Mouse (Mus musculus): ENCODE data around the gene Mup21. TPM values are rescaled to one million over a fixed set of nuclear protein-coding genes. Genes with fewer than 3 reads are reported as not detected.
"Not testable (repeated sequence)": the region's sequence is repeated elsewhere in the genome, so short reads cannot be mapped to it uniquely, and the experiment has no call there.

Gene Mup21
- not detected in 2 replicates for polyA plus RNA-seq (2016; fragmentation: Nextera tagmentation; extraction: Ambion mirVana)

GRCm38 (mm10) chr4:62150811-62151210, at the start of gene Mup21:
Gene Mup21 (minus strand): TSS chr4:62150863.
- Histone ChIP-seq H3K4me3 (no peak within 1 kb of the TSS), H3K4me1 (no peaks in the 10 kb centered on the region), H3K9me3 (0 out of 2 replicates have a peak, but pooled peaks cover 3% of the 10 kb centered on the region), H3K27me3 (replicated peaks; ENCODE audit: low read depth, poor library complexity, severe bottlenecking) (no peaks in the 10 kb centered on the region), H3K36me3 (replicated peaks) (no peaks in the 10 kb centered on the region), H3K27ac (replicated peaks) (no peak within 1 kb of the TSS)
- 83% methylated on average over 2 of the region's 2 CpGs for WGBS
- no peak for DNase-seq (ENCODE audit: low spot score)

GRCm38 (mm10) chr4:62199923-62200529, 49.4 kb upstream of the Mup21 start:
- no peaks in the 10 kb centered on the region for H3K27me3 ChIP-seq (replicated peaks; ENCODE audit: low read depth, poor library complexity, severe bottlenecking)
- no peak overlapping the region for H3K4me3 ChIP-seq
- H3K9me3 ChIP-seq, result peaks cover 18% of the 10 kb centered on the region
- no peaks in the 10 kb centered on the region for H3K4me1 ChIP-seq
- 96% methylated on average over 7 of the region's 7 CpGs for WGBS
- DNase-seq (ENCODE audit: low spot score), result no peak
- H3K27ac ChIP-seq (replicated peaks), result no peak overlapping the region
- peaks cover 100% of the 10 kb centered on the region for H3K36me3 ChIP-seq (replicated peaks)

GRCm38 (mm10) chr4:62188778-62189177, 38.1 kb upstream of the Mup21 start:
- Histone ChIP-seq H3K36me3 (replicated peaks) (peaks cover 63% of the 10 kb centered on the region), H3K27ac (replicated peaks) (no peak overlapping the region), H3K4me3 (no peak overlapping the region), H3K9me3 (peaks cover 62% of the 10 kb centered on the region), H3K4me1 (no peaks in the 10 kb centered on the region), H3K27me3 (replicated peaks; ENCODE audit: low read depth, poor library complexity, severe bottlenecking) (no peaks in the 10 kb centered on the region)
- DNase-seq (ENCODE audit: low spot score), result no peak

GRCm38 (mm10) chr4:62177282-62177681, 26.6 kb upstream of the Mup21 start:
- Histone ChIP-seq H3K4me1 (no peaks in the 10 kb centered on the region), H3K27me3 (replicated peaks; ENCODE audit: low read depth, poor library complexity, severe bottlenecking) (no peaks in the 10 kb centered on the region), H3K36me3 (replicated peaks) (no peaks in the 10 kb centered on the region), H3K27ac (replicated peaks) (no peak overlapping the region), H3K4me3 (no peak overlapping the region), H3K9me3 (no peaks in the 10 kb centered on the region)
- 38% methylated on average over 5 of the region's 5 CpGs for WGBS
- DNase-seq (ENCODE audit: low spot score), result peak; percentile 26

GRCm38 (mm10) chr4:62174471-62174870, 23.8 kb upstream of the Mup21 start:
- no peaks in the 10 kb centered on the region for H3K4me1 ChIP-seq
- H3K4me3 ChIP-seq, result no peak overlapping the region
- H3K36me3 ChIP-seq (replicated peaks), result no peaks in the 10 kb centered on the region
- WGBS, result 87% methylated on average over 4 of the region's 4 CpGs
- H3K27ac ChIP-seq (replicated peaks), result no peak overlapping the region
- no peak for DNase-seq (ENCODE audit: low spot score)
- H3K9me3 ChIP-seq, result no peaks in the 10 kb centered on the region
- no peaks in the 10 kb centered on the region for H3K27me3 ChIP-seq (replicated peaks; ENCODE audit: low read depth, poor library complexity, severe bottlenecking)

GRCm38 (mm10) chr4:62167636-62168035, 17.0 kb upstream of the Mup21 start:
- not testable (repeated sequence) for H3K27ac ChIP-seq (replicated peaks); H3K36me3 ChIP-seq (replicated peaks); H3K4me1 ChIP-seq; H3K4me3 ChIP-seq; H3K9me3 ChIP-seq; DNase-seq (ENCODE audit: low spot score); H3K27me3 ChIP-seq (replicated peaks; ENCODE audit: low read depth, poor library complexity, severe bottlenecking)
- WGBS, result 91% methylated on average over 13 of the region's 13 CpGs

GRCm38 (mm10) chr4:62158401-62158800, 7.7 kb upstream of the Mup21 start:
- DNase-seq (ENCODE audit: low spot score), result no peak
- WGBS, result 67% methylated on average over 1 of the region's 1 CpGs
- H3K4me1 ChIP-seq, result no peaks in the 10 kb centered on the region
- no peak overlapping the region for H3K27ac ChIP-seq (replicated peaks)
- H3K36me3 ChIP-seq (replicated peaks), result no peaks in the 10 kb centered on the region
- H3K4me3 ChIP-seq, result no peak overlapping the region
- no peaks in the 10 kb centered on the region for H3K27me3 ChIP-seq (replicated peaks; ENCODE audit: low read depth, poor library complexity, severe bottlenecking)
- no peaks in the 10 kb centered on the region for H3K9me3 ChIP-seq

GRCm38 (mm10) chr4:62133706-62134105, 17.0 kb downstream of the Mup21 start:
- Histone ChIP-seq H3K9me3 (peaks cover 47% of the 10 kb centered on the region), H3K27me3 (replicated peaks; ENCODE audit: low read depth, poor library complexity, severe bottlenecking) (no peaks in the 10 kb centered on the region), H3K4me3 (no peak overlapping the region), H3K36me3 (replicated peaks) (no peaks in the 10 kb centered on the region), H3K4me1 (no peaks in the 10 kb centered on the region), H3K27ac (replicated peaks) (no peak overlapping the region)
- peak; percentile 12 for DNase-seq (ENCODE audit: low spot score)
- WGBS, result 71% methylated on average over 7 of the region's 7 CpGs

GRCm38 (mm10) chr4:62103366-62103765, 47.3 kb downstream of the Mup21 start:
- not testable (repeated sequence) for H3K4me1 ChIP-seq; H3K27ac ChIP-seq (replicated peaks); H3K9me3 ChIP-seq; H3K27me3 ChIP-seq (replicated peaks; ENCODE audit: low read depth, poor library complexity, severe bottlenecking); H3K36me3 ChIP-seq (replicated peaks); H3K4me3 ChIP-seq
- DNase-seq (ENCODE audit: low spot score), result peak; percentile 24
- WGBS, result 83% methylated on average over 2 of the region's 2 CpGs

Other genes starting within 250 kb of the Mup21 start
- not detected in 2 replicates for gene Mup20, start 96.7 kb downstream of the Mup21 start, polyA plus RNA-seq (2016; fragmentation: Nextera tagmentation; extraction: Ambion mirVana)
- gene Mup3, start 63.5 kb downstream of the Mup21 start, polyA plus RNA-seq (2016; fragmentation: Nextera tagmentation; extraction: Ambion mirVana), result not detected in 2 replicates
- gene Zfp37, start 80.2 kb upstream of the Mup21 start, polyA plus RNA-seq (2016; fragmentation: Nextera tagmentation; extraction: Ambion mirVana), result 18.7 and 19.8 TPM in 2 replicates
- 10.2 and 10.7 TPM in 2 replicates for gene Slc31a2, start 111.7 kb upstream of the Mup21 start, polyA plus RNA-seq (2016; fragmentation: Nextera tagmentation; extraction: Ambion mirVana)
- gene Fkbp15, start 209.7 kb upstream of the Mup21 start, polyA plus RNA-seq (2016; fragmentation: Nextera tagmentation; extraction: Ambion mirVana), result 18.0 and 18.1 TPM in 2 replicates
- 45.5 and 48.0 TPM in 2 replicates for gene Slc31a1, start 209.9 kb upstream of the Mup21 start, polyA plus RNA-seq (2016; fragmentation: Nextera tagmentation; extraction: Ambion mirVana)